Mouse (Mus musculus) ES-E14 (cell line): Measurements from ENCODE around the gene Cfap20. TPM values are rescaled to one million over a fixed set of nuclear protein-coding genes. Genes with fewer than 3 reads are reported as not detected.
"Not testable (repeated sequence)": the region's sequence is repeated elsewhere in the genome, so short reads cannot be mapped to it uniquely, and the experiment has no call there.

Experiments used
- DNase-seq: peaks from one replicate; pipeline ENCODE4 v3.0.0-alpha.2; 2013; ENCODE audit warnings: low read depth, low spot score
- H3K27ac ChIP-seq: 2 replicates; pipeline ENCODE4 v1.5.1; 2012; ENCODE audit warnings: low read depth, mild to moderate bottlenecking, low read length, moderate library complexity, mixed read lengths; ENCODE audit not compliant: poor library complexity, insufficient read depth, severe bottlenecking
- H3K36me3 ChIP-seq: 2 replicates; pipeline ENCODE4 v1.6.1; 2012; ENCODE audit warnings: mild to moderate bottlenecking, low read length, moderate library complexity, mixed read lengths; ENCODE audit not compliant: control insufficient read depth, poor library complexity, insufficient read depth, severe bottlenecking
- H3K4me1 ChIP-seq, 2 experiments: fragments of 150-350 bp in 1 of 2; sonication (generic) in 1 of 2; 2 replicates each; pipeline ENCODE4 v1.6.1; 2012; ENCODE audit warnings: low read length in 2 of 2, mild to moderate bottlenecking in 1 of 2, mixed read lengths in 1 of 2; ENCODE audit not compliant: control insufficient read depth in 2 of 2, insufficient read depth in 2 of 2, poor library complexity in 1 of 2
- H3K4me3 ChIP-seq, 2 experiments: fragments of 150-350 bp in 1 of 2; sonication (generic) in 1 of 2; 2 replicates each; pipeline ENCODE4 v1.5.1; 2012; ENCODE audit warnings: low read length in 2 of 2, low read depth in 1 of 2, mild to moderate bottlenecking in 1 of 2, mixed read lengths in 1 of 2; ENCODE audit not compliant: insufficient read depth in 1 of 2, poor library complexity in 1 of 2, severe bottlenecking in 1 of 2
- H3K9ac ChIP-seq: 2 replicates; pipeline ENCODE4 v1.6.1; 2012; ENCODE audit warnings: low read depth, mild to moderate bottlenecking, low read length, mixed read lengths; ENCODE audit not compliant: poor library complexity, insufficient read depth, severe bottlenecking
- H3K9me3 ChIP-seq: fragments of 150-350 bp; sonication (generic); 2 replicates; pipeline ENCODE4 v1.6.1; 2012; ENCODE audit warnings: low read depth, mild to moderate bottlenecking, low read length; ENCODE audit not compliant: control insufficient read depth, insufficient read depth
- CHD2 ChIP-seq: IDR thresholded peaks from 2 replicates; pipeline ENCODE4 v1.6.1; 2014; ENCODE audit warnings: mild to moderate bottlenecking, low read depth, low read length, inconsistent platforms
- HCFC1 ChIP-seq: IDR thresholded peaks from 2 replicates; pipeline ENCODE4 v1.6.1; 2012; ENCODE audit warnings: low read length, inconsistent platforms, borderline replicate concordance; ENCODE audit not compliant: insufficient read depth
- MAFK ChIP-seq: IDR thresholded peaks from 2 replicates; pipeline ENCODE4 v1.6.1; 2014; ENCODE audit warnings: mild to moderate bottlenecking, low read depth, low read length, inconsistent platforms; ENCODE audit not compliant: insufficient read depth
- ZC3H11A ChIP-seq: IDR thresholded peaks from 2 replicates; pipeline ENCODE4 v1.6.1; 2012; ENCODE audit warnings: low read depth, mild to moderate bottlenecking, inconsistent platforms, low read length, borderline replicate concordance
- ZNF384 ChIP-seq: IDR thresholded peaks from 2 replicates; pipeline ENCODE4 v1.6.1; 2012; ENCODE audit warnings: low read depth, low read length, inconsistent platforms
- in situ Hi-C, 2 experiments: fragments of 600-800 bp; cut with MboI; formaldehyde crosslinking; loops; one replicate each; pipeline ENCODE4 v1.15.1; 2025; ENCODE audit warnings: low sequenced_read_pairs in 2 of 2, inconsistent platforms in 1 of 2; ENCODE audit not compliant: unreplicated experiment in 2 of 2
- total RNA-seq: library from RNA; depleted of rRNA; stranded (reverse); fragments of 300-350 nt; gene quantifications from 2 replicates; pipeline ENCODE4 v1.2.3, GENCODE M21; 2012

Cfap20 gene
- total RNA-seq, 1 experiment = 70.5 TPM

- H3K9ac ChIP-seq = no peak overlapping the region
- in situ Hi-C loops = no loop called here
- no peaks in the 10 kb centered on the region for H3K9me3 ChIP-seq
- no peak for TF ChIP-seq HCFC1
- TF ChIP-seq ZC3H11A = no peak
- no peak for TF ChIP-seq CHD2
- TF ChIP-seq MAFK = no peak
- TF ChIP-seq ZNF384 = no peak
- no peaks in the 10 kb centered on the region for H3K36me3 ChIP-seq
- DNase-seq = no peak
- H3K27ac ChIP-seq = no peak overlapping the region
- H3K4me1 ChIP-seq = no peaks in the 10 kb centered on the region
- no peak overlapping the region for H3K4me3 ChIP-seq
Observed at GRCm38 (mm10) chr8:95380953-95381352, 53.7 kb downstream of the Cfap20 start.

DNA sequence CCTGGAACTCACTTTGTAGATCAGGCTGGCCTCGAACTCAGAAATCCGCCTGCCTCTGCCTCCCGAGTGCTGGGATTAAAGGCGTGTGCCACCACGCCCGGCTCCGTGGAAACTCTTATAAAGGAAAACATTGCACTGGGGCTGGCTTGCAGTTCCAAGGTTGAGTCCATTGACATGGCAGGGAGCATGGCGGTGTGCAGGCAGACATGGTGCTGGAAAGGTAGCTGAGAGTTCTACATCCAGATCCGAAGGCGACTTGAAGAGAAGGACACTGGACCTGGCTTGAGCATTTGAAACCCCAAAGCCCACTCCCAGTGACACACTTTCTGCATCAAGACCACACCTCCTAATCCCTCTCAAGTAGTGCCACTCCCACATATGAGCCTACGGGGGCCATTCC, 55.7 kb downstream of the Cfap20 start:
- H3K9ac ChIP-seq, H3K9me3 ChIP-seq, DNase-seq, H3K4me3 ChIP-seq, H3K27ac ChIP-seq, H3K4me1 ChIP-seq, in situ Hi-C loops, H3K36me3 ChIP-seq: not testable (repeated sequence)

- no peak for DNase-seq
- in situ Hi-C loops = no loop called here
- Histone ChIP-seq H3K4me1 (peaks cover 0 to 10% of the 10 kb centered on the region in 2 experiments; a peak in 2 of 4 replicates), H3K36me3 (no peaks in the 10 kb centered on the region), H3K27ac (no peak overlapping the region), H3K4me3 (no peak overlapping the region), H3K9ac (no peak overlapping the region), H3K9me3 (no peaks in the 10 kb centered on the region)
- TF ChIP-seq MAFK (no peak), ZNF384 (no peak), CHD2 (no peak), HCFC1 (no peak), ZC3H11A (no peak)
Observed at GRCm38 (mm10) chr8:95377863-95378291, 56.8 kb downstream of the Cfap20 start.

GRCm38 (mm10) chr8:95377101-95377500, 57.6 kb downstream of the Cfap20 start:
- in situ Hi-C loops = no loop called here
- H3K9ac ChIP-seq = no peak overlapping the region
- no peak overlapping the region for H3K27ac ChIP-seq
- no peak for DNase-seq
- no peak for TF ChIP-seq HCFC1
- TF ChIP-seq CHD2 = no peak
- TF ChIP-seq ZC3H11A = no peak
- no peak for TF ChIP-seq ZNF384
- no peak for TF ChIP-seq MAFK
- H3K4me1 ChIP-seq = peaks cover 0 to 10% of the 10 kb centered on the region in 2 experiments; a peak in 2 of 4 replicates
- no peaks in the 10 kb centered on the region for H3K9me3 ChIP-seq
- H3K36me3 ChIP-seq = no peaks in the 10 kb centered on the region
- no peak overlapping the region for H3K4me3 ChIP-seq

GRCm38 (mm10) chr8:95376309-95376999, 58.2 kb downstream of the Cfap20 start:
- Histone ChIP-seq H3K4me1 (peaks cover 0 to 10% of the 10 kb centered on the region in 2 experiments; a peak in 2 of 4 replicates), H3K9me3 (no peaks in the 10 kb centered on the region), H3K27ac (no peak overlapping the region), H3K36me3 (no peaks in the 10 kb centered on the region), H3K9ac (no peak overlapping the region), H3K4me3 (no peak overlapping the region)
- in situ Hi-C loops = no loop called here
- no peak for TF ChIP-seq HCFC1
- TF ChIP-seq CHD2 = no peak
- TF ChIP-seq ZC3H11A = no peak
- no peak for TF ChIP-seq ZNF384
- TF ChIP-seq MAFK = no peak
- DNase-seq = no peak
